Mouse (Mus musculus) layer of hippocampus, adult 9-10 months (tissue): Measurements from ENCODE around the gene Spast.
"Not testable (repeated sequence)": the region's sequence is repeated elsewhere in the genome, so short reads cannot be mapped to it uniquely, and the experiment has no call there.

Source experiments
- DNase-seq: peaks from one replicate; pipeline ENCODE4 v3.0.0; 2022; ENCODE audit warnings: low spot score

The Spast gene

GRCm38 (mm10) chr17:74327195-74327594 is 11.6 kb upstream of the Spast start:
- not testable (repeated sequence) for DNase-seq

- not testable (repeated sequence) for DNase-seq
These were observed 10.6 kb upstream of the Spast start for GRCm38 (mm10) chr17:74328146-74328545.

- no peak for DNase-seq
These were observed 7.6 kb upstream of the Spast start for GRCm38 (mm10) chr17:74331049-74331676.

GRCm38 (mm10) chr17:74338225-74338931 is 409 bp upstream of the Spast start:
- peak; percentile 80 for DNase-seq

GRCm38 (mm10) chr17:74341151-74341550 is 2.4 kb downstream of the Spast start:
- no peak for DNase-seq

GRCm38 (mm10) chr17:74363592-74363991 is 24.8 kb downstream of the Spast start:
- DNase-seq = no peak

GRCm38 (mm10) chr17:74376916-74377315 is 38.1 kb downstream of the Spast start:
- no peak for DNase-seq

- DNase-seq = no peak
These were observed 47.9 kb downstream of the Spast start for GRCm38 (mm10) chr17:74386657-74387056.

- no peak for DNase-seq
These were observed 51.1 kb downstream of the Spast start for GRCm38 (mm10) chr17:74389847-74390246.

DNA sequence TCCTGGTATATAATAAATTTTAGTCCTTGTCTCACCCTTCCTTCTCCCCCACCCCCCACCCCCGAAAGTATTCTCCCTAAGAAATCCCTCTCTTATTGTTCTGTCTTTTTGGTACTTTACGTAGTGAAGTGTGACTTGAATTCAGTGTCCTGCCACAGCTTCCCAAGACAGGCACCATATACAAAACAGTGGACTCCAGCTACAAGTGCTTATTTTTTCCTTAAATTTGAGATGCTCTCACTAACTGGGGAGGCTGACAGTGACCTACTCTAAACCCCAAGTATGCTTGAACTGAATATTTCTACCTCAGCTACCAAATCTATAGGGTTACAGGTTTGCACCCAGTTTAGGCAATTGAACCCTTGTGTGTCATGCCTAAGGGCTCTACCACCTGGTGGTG is 55.6 kb downstream of the Spast start:
- DNase-seq = no peak

DNA sequence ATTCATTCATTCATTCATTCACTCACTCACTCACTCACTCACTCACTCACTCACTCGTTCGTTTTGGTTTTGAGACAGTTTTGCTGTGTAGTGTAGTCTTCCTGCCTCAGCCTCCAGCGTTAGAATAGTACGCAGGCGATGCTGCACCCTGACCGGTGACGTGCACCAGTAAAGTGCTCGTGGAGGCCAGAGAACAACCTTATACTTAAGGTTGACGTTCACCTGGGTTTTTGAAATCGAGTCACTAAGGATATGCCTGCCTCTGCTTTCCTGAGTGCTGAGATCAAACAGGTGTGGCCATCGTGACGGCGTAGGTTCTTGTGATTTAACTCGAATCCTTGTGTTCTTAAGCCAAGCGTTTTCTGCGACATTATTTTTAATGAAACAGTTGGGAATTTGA is 56.1 kb downstream of the Spast start:
- DNase-seq = no peak

DNA sequence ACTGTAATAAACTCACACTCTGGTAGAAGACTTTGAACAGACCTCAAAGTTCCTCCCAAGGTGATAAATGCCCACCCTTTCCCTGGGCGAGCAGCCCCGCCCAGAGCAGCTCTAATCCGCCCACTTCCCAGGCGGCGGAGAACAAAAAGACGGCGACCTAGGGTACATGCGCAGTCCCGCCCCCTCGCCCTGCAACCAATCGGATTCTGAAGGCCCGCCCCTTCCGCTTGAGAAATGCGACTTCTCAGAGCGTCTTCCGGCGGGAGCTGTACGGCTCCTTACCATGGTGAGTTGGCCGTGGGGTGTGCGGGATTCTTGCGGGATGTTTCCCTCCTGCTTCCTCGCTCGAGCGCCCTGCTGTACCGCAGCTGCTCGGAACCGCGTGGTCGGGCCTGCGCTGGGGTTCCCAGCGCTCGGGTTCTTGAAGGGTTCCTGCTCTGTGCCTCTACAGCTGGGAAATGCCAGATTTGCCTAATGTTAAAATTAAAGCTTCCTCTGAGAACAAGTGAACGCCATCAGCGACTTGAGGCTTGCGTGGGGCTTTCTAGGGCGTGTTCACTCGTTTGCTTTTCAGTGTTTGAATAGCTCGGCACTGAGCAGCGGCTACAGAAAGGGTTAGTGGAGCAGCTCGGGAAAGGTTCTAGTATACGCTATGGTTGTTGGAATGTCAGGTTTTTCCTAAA is 56.7 kb downstream of the Spast start, which contains the start of gene Slc30a6:
Gene Slc30a6 (plus strand): TSS at position 226 of the 683 bp plus-strand sequence.
- DNase-seq = peak; percentile 89

GRCm38 (mm10) chr17:74396766-74397165 is 58.0 kb downstream of the Spast start:
- no peak for DNase-seq

- DNase-seq = no peak
These were observed 58.4 kb downstream of the Spast start for GRCm38 (mm10) chr17:74397173-74397572.

GRCm38 (mm10) chr17:74402486-74403222 is 63.9 kb downstream of the Spast start:
- no peak for DNase-seq

GRCm38 (mm10) chr17:74406487-74406886 is 67.7 kb downstream of the Spast start:
- DNase-seq = no peak

GRCm38 (mm10) chr17:74409722-74410121 is 70.9 kb downstream of the Spast start:
- no peak for DNase-seq

DNA sequence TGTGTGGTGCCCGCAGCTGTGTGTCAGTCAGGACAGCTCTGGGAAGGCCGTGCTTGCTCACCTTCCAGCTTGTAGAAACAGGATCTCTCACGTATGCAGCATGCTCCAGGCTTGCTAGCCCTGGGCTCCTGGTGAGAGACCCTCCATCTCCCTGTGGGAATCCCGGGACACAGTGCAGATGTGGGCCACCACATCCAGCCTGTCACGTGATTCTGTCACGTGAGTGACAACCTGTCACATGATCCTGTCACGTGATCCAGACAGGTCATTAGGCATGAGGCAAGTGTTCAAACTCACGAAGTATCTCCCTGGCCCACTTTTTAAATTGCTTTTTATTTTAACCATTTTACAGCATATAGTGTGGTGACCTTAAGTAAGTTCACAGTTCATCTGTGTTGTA is 74.5 kb downstream of the Spast start:
- DNase-seq = no peak

DNA sequence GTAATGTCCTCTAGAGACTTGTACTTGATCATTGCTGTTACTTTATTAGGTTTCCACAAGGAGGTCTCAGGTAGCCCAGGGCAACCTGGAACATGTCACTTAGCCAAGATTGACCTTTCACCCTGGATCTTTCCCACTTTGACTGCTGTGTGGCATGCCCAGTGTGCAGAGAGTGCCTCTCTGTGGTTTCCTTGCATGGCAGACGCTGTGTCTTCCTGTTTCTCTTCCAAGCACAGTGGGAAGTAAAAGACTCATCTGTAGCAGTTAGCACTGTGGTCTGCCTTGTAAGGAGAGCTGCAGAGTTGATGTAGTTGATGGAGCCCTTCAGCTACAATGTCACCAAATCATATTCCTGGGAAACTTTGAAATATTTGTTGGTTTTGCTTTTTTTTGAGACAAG is 75.9 kb downstream of the Spast start:
- no peak for DNase-seq

GRCm38 (mm10) chr17:74416841-74417360 is 78.1 kb downstream of the Spast start:
- DNase-seq = no peak

GRCm38 (mm10) chr17:74418171-74418570 is 79.4 kb downstream of the Spast start:
- no peak for DNase-seq

- DNase-seq = no peak
These were observed 81.9 kb downstream of the Spast start for GRCm38 (mm10) chr17:74420656-74421055.
